ENCODE assay signal across 19 mouse cellular contexts in the genomic region with DNA sequence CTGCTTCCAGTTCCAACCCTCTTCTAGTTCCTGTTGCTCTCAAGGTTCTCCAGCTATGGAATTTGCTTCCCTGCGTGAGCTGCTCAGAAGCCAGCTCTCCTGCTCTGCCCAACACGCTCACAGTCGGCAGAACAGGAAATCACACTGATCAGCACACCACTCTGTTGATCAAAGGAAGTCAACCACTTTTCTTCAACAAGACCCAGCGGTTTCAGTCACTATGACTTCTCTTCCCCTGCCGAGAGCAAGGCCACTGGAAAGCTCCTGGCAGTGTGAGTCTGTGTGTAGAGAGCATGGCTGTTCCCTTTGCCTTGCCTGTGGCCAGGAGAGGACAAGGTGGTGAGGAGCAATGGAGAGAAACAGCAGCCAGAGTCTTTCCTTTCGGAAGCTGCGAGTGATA.
DNase-seq lines count a peak whose midpoint lies in the region; ATAC-seq lines count a peak whose summit lies in the region.
"Had no signal": no experiment of that assay in that cellular context is flagged by ENCODE, and none has a peak within 500 bp of the region (broad histone marks: within the 10 kb centered on the region; RNA-seq: fewer than 3 reads in every experiment).

No protein-coding gene starts in this region.

- no peak overlapping the region for H3K9ac ChIP-seq in neural tube, embryonic 11.5 days (ENCODE audit: low read length)
- no peak overlapping the region for H3K9ac ChIP-seq in neural tube, embryonic 15.5 days (replicated peaks)
- no peak overlapping the region for H3K9ac ChIP-seq in hindbrain, embryonic 12.5 days
- H3K9ac ChIP-seq: embryonic facial prominence, embryonic 13.5 days; hindbrain, embryonic 15.5 days; limb, embryonic 12.5 days; liver, embryonic 15.5 days; midbrain, embryonic 15.5 days; neural tube, embryonic 13.5 days; stomach, embryonic 15.5 days had no signal

- no peaks in the 10 kb centered on the region for H3K27me3 ChIP-seq in neural tube, embryonic 11.5 days (ENCODE audit: control insufficient read depth, insufficient read depth, low read length)
- no peaks in the 10 kb centered on the region for H3K27me3 ChIP-seq in neural tube, embryonic 15.5 days (replicated peaks)
- H3K27me3 ChIP-seq in splenic B cell, adult 2 months (ENCODE audit: control insufficient read depth, insufficient read depth, low read length, poor library complexity, severe bottlenecking) = no peaks in the 10 kb centered on the region
- no peaks in the 10 kb centered on the region for H3K27me3 ChIP-seq in hindbrain, embryonic 12.5 days
- H3K27me3 ChIP-seq: embryonic facial prominence, embryonic 13.5 days; hindbrain, embryonic 15.5 days; limb, embryonic 12.5 days; liver, embryonic 15.5 days; midbrain, embryonic 15.5 days; neural tube, embryonic 13.5 days; stomach, embryonic 15.5 days had no signal

- ATAC-seq in neural tube, embryonic 11.5 days (ENCODE audit: insufficient read depth, low FRiP score, low TSS enrichment) = no peak
- ATAC-seq in neural tube, embryonic 15.5 days (ENCODE audit: low FRiP score) = no peak
- peak; percentile 24 for ATAC-seq in common myeloid progenitor, adult 5-6 weeks (replicated peaks; ENCODE audit: low read depth, poor library complexity, severe bottlenecking)
- ATAC-seq in megakaryocyte, adult 5-6 weeks (ENCODE audit: poor library complexity, severe bottlenecking) = no peak
- no peak for ATAC-seq in hindbrain, embryonic 12.5 days (ENCODE audit: low FRiP score)
- ATAC-seq: midbrain, embryonic 15.5 days had no signal

- H3K4me3 ChIP-seq in neural tube, embryonic 11.5 days (ENCODE audit: low read depth, low read length) = no peak overlapping the region
- H3K4me3 ChIP-seq in neural tube, embryonic 15.5 days (replicated peaks) = no peak overlapping the region
- no peak overlapping the region for H3K4me3 ChIP-seq in hindbrain, embryonic 12.5 days
- H3K4me3 ChIP-seq: embryonic facial prominence, embryonic 13.5 days; forebrain, embryonic 10.5 days; hindbrain, embryonic 15.5 days; limb, embryonic 12.5 days; liver, embryonic 15.5 days; midbrain, embryonic 15.5 days; neural tube, embryonic 13.5 days; stomach, embryonic 15.5 days had no signal

- H3K9me3 ChIP-seq in neural tube, embryonic 11.5 days (ENCODE audit: control insufficient read depth, low read length) = no peaks in the 10 kb centered on the region
- no peaks in the 10 kb centered on the region for H3K9me3 ChIP-seq in neural tube, embryonic 15.5 days (replicated peaks)
- H3K9me3 ChIP-seq in hindbrain, embryonic 12.5 days (replicated peaks) = no peaks in the 10 kb centered on the region
- H3K9me3 ChIP-seq: embryonic facial prominence, embryonic 13.5 days; forebrain, embryonic 10.5 days; hindbrain, embryonic 15.5 days; limb, embryonic 12.5 days; liver, embryonic 15.5 days; midbrain, embryonic 15.5 days; neural tube, embryonic 13.5 days; stomach, embryonic 15.5 days had no signal

- DNase-seq in neural tube, embryonic 11.5 days (ENCODE audit: low spot score) = peak; percentile 12
- DNase-seq in splenic B cell, adult 2 months (ENCODE audit: low read depth, low spot score) = peak; percentile 5
- DNase-seq in retina, embryonic 14.5 days (ENCODE audit: low spot score) = no peak
- DNase-seq: cerebellum, adult 11 months; kidney, adult 9 months; lung, postnatal 4 days; retina, postnatal 1 day had no signal

- WGBS in neural tube, embryonic 11.5 days = 72% methylated on average over 7 of the region's 7 CpGs
- 78% methylated on average over 7 of the region's 7 CpGs for WGBS in neural tube, embryonic 15.5 days
- 58% methylated on average over 7 of the region's 7 CpGs for WGBS in hindbrain, embryonic 12.5 days

- H3K27ac ChIP-seq in neural tube, embryonic 11.5 days (ENCODE audit: low read depth, low read length) = no peak overlapping the region
- H3K27ac ChIP-seq in neural tube, embryonic 15.5 days (replicated peaks) = no peak overlapping the region
- no peak overlapping the region for H3K27ac ChIP-seq in hindbrain, embryonic 12.5 days
- H3K27ac ChIP-seq: embryonic facial prominence, embryonic 13.5 days; forebrain, embryonic 10.5 days; hindbrain, embryonic 15.5 days; limb, embryonic 12.5 days; liver, embryonic 15.5 days; midbrain, embryonic 15.5 days; neural tube, embryonic 13.5 days; stomach, embryonic 15.5 days had no signal

- H3K4me1 ChIP-seq in neural tube, embryonic 11.5 days (ENCODE audit: control insufficient read depth, insufficient read depth, low read length) = no peaks in the 10 kb centered on the region
- peaks cover 7% of the 10 kb centered on the region for H3K4me1 ChIP-seq in neural tube, embryonic 15.5 days
- peaks cover 4% of the 10 kb centered on the region; the same call in 1 of the 2 replicates for H3K4me1 ChIP-seq in hindbrain, embryonic 12.5 days
- H3K4me1 ChIP-seq: limb, embryonic 12.5 days; midbrain, embryonic 15.5 days; stomach, embryonic 15.5 days had no signal

- no peak overlapping the region for H3K4me2 ChIP-seq in neural tube, embryonic 11.5 days (ENCODE audit: low read depth)
- H3K4me2 ChIP-seq in neural tube, embryonic 15.5 days = no peak overlapping the region
- H3K4me2 ChIP-seq in hindbrain, embryonic 12.5 days (replicated peaks) = no peak overlapping the region
- H3K4me2 ChIP-seq: embryonic facial prominence, embryonic 13.5 days; hindbrain, embryonic 15.5 days; limb, embryonic 12.5 days; liver, embryonic 15.5 days; midbrain, embryonic 15.5 days; neural tube, embryonic 13.5 days; stomach, embryonic 15.5 days had no signal

- peaks cover 2% of the 10 kb centered on the region; the same call in 1 of the 2 replicates for H3K36me3 ChIP-seq in neural tube, embryonic 11.5 days (ENCODE audit: control insufficient read depth, insufficient read depth, low read length)
- H3K36me3 ChIP-seq in neural tube, embryonic 15.5 days = peaks cover 3% of the 10 kb centered on the region; the same call in 1 of the 2 replicates
- peaks cover 1% of the 10 kb centered on the region; the same call in 1 of the 2 replicates for H3K36me3 ChIP-seq in splenic B cell, adult 2 months (ENCODE audit: control insufficient read depth, insufficient read depth, low read length, poor library complexity, severe bottlenecking)
- 0 out of 2 replicates have a peak, but pooled peaks cover 5% of the 10 kb centered on the region for H3K36me3 ChIP-seq in hindbrain, embryonic 12.5 days
- H3K36me3 ChIP-seq: hindbrain, embryonic 15.5 days; liver, embryonic 15.5 days; midbrain, embryonic 15.5 days had no signal
